Mouse (Mus musculus) splenic B cell, adult 2 months (primary cell): ENCODE data around the gene 4933430I17Rik.
"Not testable (repeated sequence)": the region's sequence is repeated elsewhere in the genome, so short reads cannot be mapped to it uniquely, and the experiment has no call there.

Source experiments
- DNase-seq: peaks from one replicate; pipeline ENCODE4 v3.0.0-alpha.2; 2011; ENCODE audit warnings: low read depth, low spot score
- H3K27me3 ChIP-seq: 2 replicates; pipeline ENCODE4 v1.6.1; 2012; ENCODE audit warnings: mild to moderate bottlenecking, low read length, moderate library complexity, mixed read lengths; ENCODE audit not compliant: control insufficient read depth, poor library complexity, insufficient read depth, severe bottlenecking
- H3K36me3 ChIP-seq: 2 replicates; pipeline ENCODE4 v1.6.1; 2012; ENCODE audit warnings: mild to moderate bottlenecking, low read length, moderate library complexity, mixed read lengths; ENCODE audit not compliant: control insufficient read depth, poor library complexity, insufficient read depth, severe bottlenecking

4933430I17Rik gene

GRCm38 (mm10) chr4:62590878-62591277, 65.7 kb downstream of the 4933430I17Rik start:
- peak; percentile 15 for DNase-seq
- H3K27me3 ChIP-seq = no peaks in the 10 kb centered on the region

GRCm38 (mm10) chr4:62591326-62591725, 66.2 kb downstream of the 4933430I17Rik start:
- H3K36me3 ChIP-seq = no peaks in the 10 kb centered on the region
- no peaks in the 10 kb centered on the region for H3K27me3 ChIP-seq
- no peak for DNase-seq

More at GRCm38 (mm10) chr4:62590878-62591277, 65.7 kb downstream of the 4933430I17Rik start:
- no peaks in the 10 kb centered on the region for H3K36me3 ChIP-seq

- DNase-seq = peak; percentile 74
- not testable (repeated sequence) for H3K36me3 ChIP-seq, H3K27me3 ChIP-seq
Observed at GRCm38 (mm10) chr4:62593546-62594240, 68.5 kb downstream of the 4933430I17Rik start.

- no peaks in the 10 kb centered on the region for H3K36me3 ChIP-seq
- H3K27me3 ChIP-seq = no peaks in the 10 kb centered on the region
- DNase-seq = no peak
Observed at GRCm38 (mm10) chr4:62594442-62594841, 69.3 kb downstream of the 4933430I17Rik start.

- Histone ChIP-seq H3K36me3 (no peaks in the 10 kb centered on the region), H3K27me3 (no peaks in the 10 kb centered on the region)
- no peak for DNase-seq
Observed at GRCm38 (mm10) chr4:62596051-62596450, 70.9 kb downstream of the 4933430I17Rik start.
